Mouse (Mus musculus) cerebellum, adult 2 months (tissue): ENCODE measurements around the gene Mettl7a2. TPM values are rescaled to one million over a fixed set of nuclear protein-coding genes. Genes with fewer than 3 reads are reported as not detected.

Experiments used
- DNase-seq, 2 experiments: peaks; one replicate each; pipeline ENCODE4 v3.0.0; 2021
- H3K27ac ChIP-seq: fragments of 200-500 bp; 2 replicates; pipeline ENCODE4 v1.5.1; 2012; ENCODE audit warnings: low read length, control low read depth, inconsistent platforms; ENCODE audit not compliant: insufficient read depth
- H3K27me3 ChIP-seq: fragments of 200-500 bp; 2 replicates; pipeline ENCODE4 v1.6.1; 2012; ENCODE audit warnings: inconsistent platforms, mild to moderate bottlenecking, low read length, moderate library complexity; ENCODE audit not compliant: control insufficient read depth, insufficient read depth
- H3K4me1 ChIP-seq: fragments of 200-500 bp; 2 replicates; pipeline ENCODE4 v1.6.1; 2011; ENCODE audit warnings: low read length; ENCODE audit not compliant: control insufficient read depth, insufficient read depth
- H3K4me3 ChIP-seq: fragments of 200-500 bp; replicated peaks from 2 replicates; pipeline ENCODE3; 2011; ENCODE audit warnings: mild to moderate bottlenecking, low read depth, low read length, control low read depth; ENCODE audit not compliant: insufficient read depth
- CTCF ChIP-seq: fragments of 200-500 bp; IDR thresholded peaks from 2 replicates; pipeline ENCODE4 v1.5.1; 2011; ENCODE audit warnings: low read depth, mild to moderate bottlenecking, control low read depth, low read length, moderate library complexity, borderline replicate concordance; ENCODE audit not compliant: insufficient read depth
- POLR2A ChIP-seq: fragments of 200-500 bp; IDR thresholded peaks from 2 replicates; pipeline ENCODE4 v1.6.1; 2011; ENCODE audit warnings: low read length, control low read depth, borderline replicate concordance; ENCODE audit not compliant: insufficient read depth
- WGBS: fragments of 180-500 bp; shearing (Covaris S2); methylation state at CpG from one replicate; pipeline ENCODE4 v1.1.7; 2018; 5-methylcytosine and 5-hydroxymethylcytosine counted together
- polyA plus RNA-seq: library from polyadenylated mRNA; depleted of rRNA; stranded (reverse); fragments of >200 nt; gene quantifications from 2 replicates; pipeline ENCODE4 v1.2.3, GENCODE M21; 2012

Gene Mettl7a2
- polyA plus RNA-seq, 1 experiment, result not detected

GRCm38 (mm10) chr15:100379658-100380057 lies 26.7 kb downstream of the Mettl7a2 start:
- Histone ChIP-seq H3K27me3 (no peaks in the 10 kb centered on the region), H3K27ac (no peak overlapping the region), H3K4me3 (no peak overlapping the region), H3K4me1 (no peaks in the 10 kb centered on the region; the same call in 1 of the 2 replicates)
- TF ChIP-seq POLR2A (no peak), CTCF (no peak)
- DNase-seq, result no peak
- WGBS, result 88% methylated on average over 8 of the region's 8 CpGs

- no peak overlapping the region for H3K27ac ChIP-seq
- 44% methylated on average over 2 of the region's 2 CpGs for WGBS
- H3K27me3 ChIP-seq, result no peaks in the 10 kb centered on the region
- no peaks in the 10 kb centered on the region; the same call in 1 of the 2 replicates for H3K4me1 ChIP-seq
- TF ChIP-seq POLR2A (no peak), CTCF (no peak)
- H3K4me3 ChIP-seq, result no peak overlapping the region
- DNase-seq, result no peak
These were observed 27.1 kb downstream of the Mettl7a2 start for GRCm38 (mm10) chr15:100380104-100380503.

- 89% methylated on average over 9 of the region's 9 CpGs for WGBS
- DNase-seq, result no peak
- Histone ChIP-seq H3K27me3 (no peaks in the 10 kb centered on the region), H3K27ac (no peak overlapping the region), H3K4me1 (no peaks in the 10 kb centered on the region), H3K4me3 (no peak overlapping the region)
- no peak for TF ChIP-seq CTCF
- no peak for TF ChIP-seq POLR2A
These were observed 32.7 kb downstream of the Mettl7a2 start for GRCm38 (mm10) chr15:100385705-100386104.

- 94% methylated on average over 17 of the region's 17 CpGs for WGBS
- no peak overlapping the region for H3K27ac ChIP-seq
These were observed 34.7 kb downstream of the Mettl7a2 start for GRCm38 (mm10) chr15:100387544-100388223.

GRCm38 (mm10) chr15:100388224-100388835 lies 35.3 kb downstream of the Mettl7a2 start:
- Histone ChIP-seq H3K27me3 (no peaks in the 10 kb centered on the region), H3K4me1 (no peaks in the 10 kb centered on the region), H3K4me3 (no peak overlapping the region), H3K27ac (no peak overlapping the region)
- WGBS, result 84% methylated on average over 16 of the region's 16 CpGs
- DNase-seq, result no peak
- no peak for TF ChIP-seq POLR2A
- no peak for TF ChIP-seq CTCF

More at GRCm38 (mm10) chr15:100387544-100388223, 34.7 kb downstream of the Mettl7a2 start:
- TF ChIP-seq CTCF (no peak), POLR2A (no peak)
- Histone ChIP-seq H3K4me3 (no peak overlapping the region), H3K4me1 (no peaks in the 10 kb centered on the region), H3K27me3 (no peaks in the 10 kb centered on the region)
- no peak for DNase-seq

- H3K27me3 ChIP-seq, result no peaks in the 10 kb centered on the region
- 78% methylated on average over 9 of the region's 9 CpGs for WGBS
- no peak for TF ChIP-seq CTCF
- TF ChIP-seq POLR2A, result no peak
- H3K4me3 ChIP-seq, result no peak overlapping the region
- no peak for DNase-seq
- H3K4me1 ChIP-seq, result no peaks in the 10 kb centered on the region
- no peak overlapping the region for H3K27ac ChIP-seq
These were observed 35.9 kb downstream of the Mettl7a2 start for GRCm38 (mm10) chr15:100388886-100389285.

- Histone ChIP-seq H3K4me1 (no peaks in the 10 kb centered on the region), H3K27ac (no peak overlapping the region), H3K4me3 (no peak overlapping the region), H3K27me3 (no peaks in the 10 kb centered on the region)
- DNase-seq, result no peak
- WGBS, result 81% methylated on average over 7 of the region's 7 CpGs
- TF ChIP-seq POLR2A (no peak), CTCF (no peak)
These were observed 38.1 kb downstream of the Mettl7a2 start for GRCm38 (mm10) chr15:100391066-100391465.

GRCm38 (mm10) chr15:100391599-100391998 lies 38.6 kb downstream of the Mettl7a2 start:
- DNase-seq, result no peak
- Histone ChIP-seq H3K4me3 (no peak overlapping the region), H3K27me3 (no peaks in the 10 kb centered on the region), H3K4me1 (no peaks in the 10 kb centered on the region), H3K27ac (no peak overlapping the region)
- WGBS, result 93% methylated on average over 7 of the region's 7 CpGs
- TF ChIP-seq CTCF (no peak), POLR2A (no peak)

- no peak for DNase-seq
- Histone ChIP-seq H3K27ac (no peak overlapping the region), H3K4me1 (no peaks in the 10 kb centered on the region), H3K27me3 (no peaks in the 10 kb centered on the region), H3K4me3 (no peak overlapping the region)
- 84% methylated on average over 11 of the region's 11 CpGs for WGBS
- no peak for TF ChIP-seq CTCF
- TF ChIP-seq POLR2A, result no peak
These were observed 40.0 kb downstream of the Mettl7a2 start for GRCm38 (mm10) chr15:100393016-100393415.
